In genomic region chr4:95821906-95822579, GRCm38 (mm10) we compare ENCODE assay signal across 13 mouse cellular contexts.
A peak's percentile ranks its signal among the peaks of the same experiment; 100 is the strongest.
DNase-seq lines count a peak whose midpoint lies in the region; ATAC-seq and TF ChIP-seq lines count a peak whose summit lies in the region.
"Had no signal": no experiment of that assay in that cellular context is flagged by ENCODE, and none has a peak within 500 bp of the region (broad histone marks: within the 10 kb centered on the region; RNA-seq: fewer than 3 reads in every experiment).

No protein-coding gene starts in this region.

- intact Hi-C loops in left cerebral cortex, postnatal 36 days (cut with DNase I) = no loop called here

- no peak for TF ChIP-seq POLR2A in liver, adult 2 months (IDR thresholded peaks at IDR 0.05; ENCODE audit: extremely low read depth, insufficient read depth, low read length)

- peak; percentile 10 for DNase-seq in liver, adult 2 months (ENCODE audit: extremely low read depth, low read depth, low spot score)
- DNase-seq in liver = no peak
- DNase-seq in adrenal gland, adult 8-10 months = peak; percentile 46
- DNase-seq in embryo, embryonic 11.5 days (ENCODE audit: low read depth, low spot score) = peak; percentile 69
- no peak for DNase-seq in retina, embryonic 14.5 days (ENCODE audit: low spot score)
- no peak for DNase-seq in left cerebral cortex, postnatal 36 days (ENCODE audit: low spot score in 2 of 2)
- no peak for DNase-seq in thymus, postnatal 4 days
- DNase-seq: thymus, adult 18-20 months had no signal

- ATAC-seq in limb, embryonic 12.5 days (ENCODE audit: insufficient number of reproducible peaks, insufficient read depth, low FRiP score, low TSS enrichment, low read depth) = peak; percentile 88
- ATAC-seq: inflammation-experienced regulatory T-cells, adult 6 months; liver, embryonic 12.5 days; midbrain, embryonic 16.5 days had no signal

- no peaks in the 10 kb centered on the region for H3K27me3 ChIP-seq in liver, adult 2 months (ENCODE audit: control insufficient read depth, insufficient read depth, low read length)
- no peaks in the 10 kb centered on the region for H3K27me3 ChIP-seq in limb, embryonic 12.5 days
- H3K27me3 ChIP-seq: liver, embryonic 12.5 days had no signal

- no peaks in the 10 kb centered on the region for H3K4me1 ChIP-seq in liver, adult 2 months (ENCODE audit: control insufficient read depth, insufficient read depth, low read length)
- H3K4me1 ChIP-seq in limb, embryonic 12.5 days (replicated peaks) = peaks cover 36% of the 10 kb centered on the region
- H3K4me1 ChIP-seq: liver, embryonic 12.5 days had no signal

- H3K9me3 ChIP-seq in limb, embryonic 12.5 days = no peaks in the 10 kb centered on the region
- H3K9me3 ChIP-seq: liver, embryonic 12.5 days had no signal

- H3K27ac ChIP-seq in liver, adult 2 months (replicated peaks; ENCODE audit: insufficient read depth, low read depth, low read length) = no peak overlapping the region
- H3K27ac ChIP-seq in limb, embryonic 12.5 days = peak overlapping the region; percentile 78
- H3K27ac ChIP-seq: liver, embryonic 12.5 days had no signal

- no peak overlapping the region for H3K4me3 ChIP-seq in liver, adult 2 months (ENCODE audit: insufficient read depth, low read depth, low read length)
- H3K4me3 ChIP-seq in limb, embryonic 12.5 days (replicated peaks) = no peak overlapping the region
- H3K4me3 ChIP-seq: liver, embryonic 12.5 days had no signal

- no peak for TF ChIP-seq CTCF in liver, adult 2 months (IDR thresholded peaks at IDR 0.05; ENCODE audit: low read depth, low read length)

- H3K79me2 ChIP-seq in liver, adult 2 months (ENCODE audit: control insufficient read depth, insufficient read depth, low read length) = no peaks in the 10 kb centered on the region

- no peak overlapping the region for H3K4me2 ChIP-seq in limb, embryonic 12.5 days
- H3K4me2 ChIP-seq: heart, embryonic 11.5 days; liver, embryonic 12.5 days had no signal

- WGBS in liver, adult 2 months = 77% methylated on average over 3 of the region's 3 CpGs
- WGBS in limb, embryonic 12.5 days = 43% methylated on average over 3 of the region's 3 CpGs

- peaks cover 15% of the 10 kb centered on the region for H3K36me3 ChIP-seq in liver, adult 2 months (ENCODE audit: control insufficient read depth, insufficient read depth, low read length)
- H3K36me3 ChIP-seq in limb, embryonic 12.5 days = no peaks in the 10 kb centered on the region
- H3K36me3 ChIP-seq: liver, embryonic 12.5 days had no signal

- H3K9ac ChIP-seq in liver, adult 2 months (ENCODE audit: low read depth, low read length) = no peak overlapping the region
- no peak overlapping the region for H3K9ac ChIP-seq in limb, embryonic 12.5 days (replicated peaks)
- H3K9ac ChIP-seq: liver, embryonic 12.5 days had no signal

Comparison
In these comparisons a context has a peak if more than half of its experiments do, and no peak if none do; other contexts are left out.
1. DNase-seq: peak in liver, adult 2 months (single experiment), adrenal gland, adult 8-10 months (single experiment) and embryo, embryonic 11.5 days (single experiment); none in liver (single experiment), retina, embryonic 14.5 days (single experiment), left cerebral cortex, postnatal 36 days (0 of 2) and thymus, postnatal 4 days (single experiment).